Mouse (Mus musculus): Measurements from ENCODE around the gene Zscan12. TPM values are rescaled to one million over a fixed set of nuclear protein-coding genes. Genes with fewer than 3 reads are reported as not detected.

Gene Zscan12
- polyA plus RNA-seq, 1 experiment, result 1.5 TPM

- DNase-seq, result no peak
- Histone ChIP-seq H3K27ac (ENCODE audit: control insufficient read depth, insufficient read depth, low read length) (no peak overlapping the region), H3K4me3 (ENCODE audit: control insufficient read depth, insufficient read depth, low read length) (no peak overlapping the region), H3K27me3 (ENCODE audit: control insufficient read depth, insufficient read depth, low read length) (no peaks in the 10 kb centered on the region; the same call in 1 of the 2 replicates), H3K4me1 (replicated peaks; ENCODE audit: control insufficient read depth, insufficient read depth, low read length) (peaks cover 9% of the 10 kb centered on the region; the same call in 1 of the 2 replicates), H3K36me3 (ENCODE audit: control insufficient read depth, insufficient read depth, low read length) (no peaks in the 10 kb centered on the region)
- TF ChIP-seq POLR2A (IDR thresholded peaks at IDR 0.05; ENCODE audit: control insufficient read depth, extremely low read depth, insufficient read depth, low read length, poor library complexity) (no peak), CTCF (IDR thresholded peaks at IDR 0.05; ENCODE audit: borderline replicate concordance, control insufficient read depth, extremely low read depth, insufficient read depth, low read length, poor library complexity) (no peak)
- WGBS, result 8% methylated on average over 6 of the region's 6 CpGs
Observed at GRCm38 (mm10) chr13:21323405-21323804, 39.2 kb upstream of the Zscan12 start.

- H3K36me3 ChIP-seq (ENCODE audit: control insufficient read depth, insufficient read depth, low read length), result no peaks in the 10 kb centered on the region
- no peak for DNase-seq
- H3K27me3 ChIP-seq (ENCODE audit: control insufficient read depth, insufficient read depth, low read length), result no peaks in the 10 kb centered on the region; the same call in 1 of the 2 replicates
- H3K4me1 ChIP-seq (replicated peaks; ENCODE audit: control insufficient read depth, insufficient read depth, low read length), result peaks cover 9% of the 10 kb centered on the region; the same call in 1 of the 2 replicates
- WGBS, result 14% methylated on average over 4 of the region's 4 CpGs
- H3K4me3 ChIP-seq (ENCODE audit: control insufficient read depth, insufficient read depth, low read length), result no peak overlapping the region
- TF ChIP-seq CTCF (IDR thresholded peaks at IDR 0.05; ENCODE audit: borderline replicate concordance, control insufficient read depth, extremely low read depth, insufficient read depth, low read length, poor library complexity) (no peak), POLR2A (IDR thresholded peaks at IDR 0.05; ENCODE audit: control insufficient read depth, extremely low read depth, insufficient read depth, low read length, poor library complexity) (no peak)
- no peak overlapping the region for H3K27ac ChIP-seq (ENCODE audit: control insufficient read depth, insufficient read depth, low read length)
Observed at GRCm38 (mm10) chr13:21326191-21326590, 36.4 kb upstream of the Zscan12 start.

GRCm38 (mm10) chr13:21326657-21327211 lies 35.9 kb upstream of the Zscan12 start:
- TF ChIP-seq CTCF (IDR thresholded peaks at IDR 0.05; ENCODE audit: borderline replicate concordance, control insufficient read depth, extremely low read depth, insufficient read depth, low read length, poor library complexity) (0 out of 2 replicates have a peak, but pooled peaks have one; percentile 31), POLR2A (IDR thresholded peaks at IDR 0.05; ENCODE audit: control insufficient read depth, extremely low read depth, insufficient read depth, low read length, poor library complexity) (no peak)
- WGBS, result under 1% methylated on average over 24 of the region's 24 CpGs
- peaks cover 9% of the 10 kb centered on the region; the same call in 1 of the 2 replicates for H3K4me1 ChIP-seq (replicated peaks; ENCODE audit: control insufficient read depth, insufficient read depth, low read length)
- H3K27ac ChIP-seq (ENCODE audit: control insufficient read depth, insufficient read depth, low read length), result no peak overlapping the region
- no peaks in the 10 kb centered on the region; the same call in 1 of the 2 replicates for H3K27me3 ChIP-seq (ENCODE audit: control insufficient read depth, insufficient read depth, low read length)
- peak; percentile 29 for DNase-seq
- peak overlapping the region; percentile 12; the same call in 1 of the 2 replicates for H3K4me3 ChIP-seq (ENCODE audit: control insufficient read depth, insufficient read depth, low read length)
- no peaks in the 10 kb centered on the region for H3K36me3 ChIP-seq (ENCODE audit: control insufficient read depth, insufficient read depth, low read length)

GRCm38 (mm10) chr13:21327424-21327823 lies 35.2 kb upstream of the Zscan12 start:
- H3K36me3 ChIP-seq (ENCODE audit: control insufficient read depth, insufficient read depth, low read length), result no peaks in the 10 kb centered on the region
- H3K4me3 ChIP-seq (ENCODE audit: control insufficient read depth, insufficient read depth, low read length), result no peak overlapping the region
- no peak overlapping the region for H3K27ac ChIP-seq (ENCODE audit: control insufficient read depth, insufficient read depth, low read length)
- DNase-seq, result no peak
- 8% methylated on average over 9 of the region's 9 CpGs for WGBS
- TF ChIP-seq POLR2A (IDR thresholded peaks at IDR 0.05; ENCODE audit: control insufficient read depth, extremely low read depth, insufficient read depth, low read length, poor library complexity) (no peak), CTCF (IDR thresholded peaks at IDR 0.05; ENCODE audit: borderline replicate concordance, control insufficient read depth, extremely low read depth, insufficient read depth, low read length, poor library complexity) (no peak)
- H3K4me1 ChIP-seq (replicated peaks; ENCODE audit: control insufficient read depth, insufficient read depth, low read length), result peaks cover 7% of the 10 kb centered on the region; the same call in 1 of the 2 replicates
- no peaks in the 10 kb centered on the region; the same call in 1 of the 2 replicates for H3K27me3 ChIP-seq (ENCODE audit: control insufficient read depth, insufficient read depth, low read length)

GRCm38 (mm10) chr13:21346610-21347009 lies 16.0 kb upstream of the Zscan12 start, which contains the start of gene Olfr1367:
Olfr1367 (plus strand) TSS chr13:21346910.
- 89% methylated on average over 1 of the region's 1 CpGs for WGBS
- no peak within 1 kb of the TSS for H3K4me3 ChIP-seq (ENCODE audit: control insufficient read depth, insufficient read depth, low read length)
- H3K4me1 ChIP-seq (replicated peaks; ENCODE audit: control insufficient read depth, insufficient read depth, low read length), result no peaks in the 10 kb centered on the region
- no peak for DNase-seq
- H3K27ac ChIP-seq (ENCODE audit: control insufficient read depth, insufficient read depth, low read length), result no peak within 1 kb of the TSS
- TF ChIP-seq CTCF (IDR thresholded peaks at IDR 0.05; ENCODE audit: borderline replicate concordance, control insufficient read depth, extremely low read depth, insufficient read depth, low read length, poor library complexity), result no peak
- no peak for TF ChIP-seq POLR2A (IDR thresholded peaks at IDR 0.05; ENCODE audit: control insufficient read depth, extremely low read depth, insufficient read depth, low read length, poor library complexity)
- no peaks in the 10 kb centered on the region for H3K36me3 ChIP-seq (ENCODE audit: control insufficient read depth, insufficient read depth, low read length)
- no peaks in the 10 kb centered on the region for H3K27me3 ChIP-seq (ENCODE audit: control insufficient read depth, insufficient read depth, low read length)

GRCm38 (mm10) chr13:21350593-21350992 lies 12.0 kb upstream of the Zscan12 start:
- H3K36me3 ChIP-seq (ENCODE audit: control insufficient read depth, insufficient read depth, low read length), result no peaks in the 10 kb centered on the region
- TF ChIP-seq CTCF (IDR thresholded peaks at IDR 0.05; ENCODE audit: borderline replicate concordance, control insufficient read depth, extremely low read depth, insufficient read depth, low read length, poor library complexity), result no peak
- TF ChIP-seq POLR2A (IDR thresholded peaks at IDR 0.05; ENCODE audit: control insufficient read depth, extremely low read depth, insufficient read depth, low read length, poor library complexity), result no peak
- no peak overlapping the region for H3K4me3 ChIP-seq (ENCODE audit: control insufficient read depth, insufficient read depth, low read length)
- no peaks in the 10 kb centered on the region for H3K27me3 ChIP-seq (ENCODE audit: control insufficient read depth, insufficient read depth, low read length)
- no peak for DNase-seq
- H3K4me1 ChIP-seq (replicated peaks; ENCODE audit: control insufficient read depth, insufficient read depth, low read length), result no peaks in the 10 kb centered on the region
- no peak overlapping the region for H3K27ac ChIP-seq (ENCODE audit: control insufficient read depth, insufficient read depth, low read length)

Data from thymus, adult 2 months (tissue).